Mouse (Mus musculus): ENCODE measurements at regions not wholly inside any gene's neighbourhood (a gene's known extent, or its start where the extent isn't known, plus 50 kb on each side); places are given as distances from the start of the nearest gene placed in this dataset.

DNA sequence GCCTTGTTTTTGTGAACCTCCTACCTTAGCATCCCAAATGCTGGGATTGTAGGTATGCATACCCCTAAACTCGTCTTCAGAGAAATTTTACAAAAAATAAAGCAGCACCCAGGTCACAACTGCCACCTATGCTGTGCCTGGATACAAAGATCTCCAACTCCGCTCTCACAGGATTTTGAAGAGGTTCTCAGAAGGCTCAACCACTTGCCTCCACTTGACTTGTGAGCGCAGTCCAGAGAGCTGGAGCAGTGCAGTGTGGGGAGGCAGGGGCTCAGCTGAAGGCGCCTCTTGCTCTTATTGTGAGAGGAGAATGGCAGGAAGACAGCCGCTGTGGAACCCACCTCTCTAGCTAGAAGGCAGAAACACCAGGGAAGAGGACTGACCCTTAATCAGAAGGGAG is 182.9 kb downstream of the Rap2a start:
- DNase-seq (ENCODE audit: low spot score), result no peak

GRCm38 (mm10) chr14:120669665-120670064 is 191.4 kb downstream of the Rap2a start:
- DNase-seq (ENCODE audit: low spot score), result no peak

- no peak for DNase-seq (ENCODE audit: low spot score)
Observed at GRCm38 (mm10) chr14:120675752-120676151, 197.5 kb downstream of the Rap2a start.

DNA sequence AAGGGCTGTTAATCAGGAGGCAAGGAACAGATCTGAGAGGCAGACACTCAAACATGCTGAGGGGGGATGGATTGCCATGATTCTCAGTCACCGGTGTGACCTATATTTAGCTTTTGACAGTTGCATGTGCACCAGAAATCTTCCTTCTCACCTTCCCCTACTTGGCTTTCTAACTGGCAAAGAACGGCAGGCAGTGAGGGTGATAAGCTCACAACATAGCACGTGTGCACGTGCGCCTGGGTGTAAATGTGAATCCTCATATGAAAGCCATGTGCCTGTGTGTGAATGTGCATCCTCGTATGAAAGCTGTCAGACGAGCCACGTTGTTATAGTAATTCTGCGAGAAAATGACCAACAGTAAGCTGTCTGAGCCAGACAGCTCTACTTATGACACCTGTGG is 200.3 kb downstream of the Rap2a start:
- DNase-seq (ENCODE audit: low spot score), result no peak

DNA sequence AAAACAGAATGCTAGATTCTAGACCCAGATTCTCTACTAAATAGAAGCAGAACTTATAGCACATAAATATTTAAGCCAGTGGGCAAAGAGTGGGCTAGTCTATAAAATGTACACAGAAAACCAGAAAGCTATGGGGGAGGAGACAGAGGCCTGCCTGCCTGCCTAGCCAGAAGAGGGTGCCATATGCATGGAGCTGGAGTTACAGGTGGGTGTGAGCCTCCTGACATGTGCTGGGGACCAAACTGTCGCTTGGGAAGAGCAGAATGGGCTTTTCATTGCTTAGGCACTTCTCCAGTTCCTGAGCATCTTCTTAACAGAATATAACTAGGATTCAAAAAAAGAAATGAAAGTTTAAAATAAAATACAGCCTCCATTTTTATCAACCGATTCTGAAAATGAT is 200.8 kb downstream of the Rap2a start:
- no peak for DNase-seq (ENCODE audit: low spot score)

- DNase-seq (ENCODE audit: low spot score), result no peak
Observed at GRCm38 (mm10) chr14:120680272-120680671, 202.0 kb downstream of the Rap2a start.

DNA sequence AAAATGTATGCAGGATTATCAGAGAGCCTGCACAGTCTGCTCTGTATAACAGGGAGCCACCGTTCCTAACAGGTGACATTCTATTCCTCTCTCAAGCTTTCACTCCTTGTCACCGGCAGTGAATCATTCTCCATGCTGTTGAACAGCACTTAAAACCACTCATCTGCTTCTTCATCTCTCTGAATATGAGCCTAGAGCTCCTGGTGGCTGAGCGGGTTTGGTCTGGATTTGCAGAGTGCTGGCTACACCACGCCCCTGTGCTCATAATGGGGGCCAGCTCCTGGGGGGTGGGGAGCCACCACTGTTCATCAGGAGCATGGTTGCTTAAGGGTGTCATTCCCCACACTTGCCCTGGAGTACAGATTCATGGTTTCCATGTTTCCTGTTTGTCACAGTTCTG is 207.0 kb downstream of the Rap2a start:
- no peak for DNase-seq (ENCODE audit: low spot score)

DNA sequence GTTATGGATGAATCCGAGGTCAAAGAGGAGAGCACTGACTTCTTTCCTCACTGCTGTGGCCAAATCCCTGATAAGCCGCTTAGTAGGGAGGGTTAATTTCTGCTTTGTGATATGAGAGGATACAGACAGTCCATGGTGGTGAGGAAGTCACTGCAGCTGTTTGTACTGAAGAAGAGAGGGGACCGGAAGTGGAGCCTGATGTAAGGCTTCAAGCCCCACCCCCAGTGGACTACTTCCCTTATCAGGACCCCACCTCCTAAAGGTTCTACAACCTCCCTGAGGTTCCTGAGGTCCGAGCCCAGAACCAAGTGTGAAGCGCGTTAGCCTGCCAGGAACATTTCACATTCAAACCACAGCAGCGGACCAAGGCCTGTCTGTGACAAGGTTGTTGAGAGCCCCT is 207.6 kb downstream of the Rap2a start:
- DNase-seq (ENCODE audit: low spot score), result no peak

GRCm38 (mm10) chr14:120686751-120687150 is 208.5 kb downstream of the Rap2a start:
- no peak for DNase-seq (ENCODE audit: low spot score)

- DNase-seq (ENCODE audit: low spot score), result no peak
Observed at GRCm38 (mm10) chr14:120699378-120699777, 211.6 kb upstream of the Ipo5 start.

DNA sequence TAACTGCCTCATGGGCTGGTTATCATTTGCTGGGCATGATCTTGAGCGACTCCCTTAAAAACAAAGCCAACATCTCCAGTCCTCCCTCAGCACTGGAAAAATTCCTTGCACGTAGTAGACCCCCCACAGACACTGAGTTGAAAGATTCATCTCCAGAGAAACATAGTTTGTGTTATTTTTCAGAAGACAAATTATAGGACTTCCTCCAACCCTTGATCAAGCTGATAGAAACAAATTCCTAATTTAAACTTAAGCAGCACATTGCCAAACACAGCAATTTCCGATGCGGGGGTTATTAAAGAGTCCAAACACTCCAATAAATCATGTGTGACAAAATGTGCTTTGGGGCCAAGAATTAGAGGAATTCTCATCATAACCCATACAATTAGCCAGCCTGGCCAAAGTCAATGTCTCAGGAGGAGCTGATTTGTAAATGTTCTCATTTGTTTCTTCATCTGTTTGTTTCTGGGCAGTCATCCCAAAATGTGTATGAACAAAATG is 205.7 kb upstream of the Ipo5 start:
- DNase-seq (ENCODE audit: low spot score), result no peak

- DNase-seq (ENCODE audit: low spot score), result no peak
Observed at GRCm38 (mm10) chr14:120710782-120711181, 200.2 kb upstream of the Ipo5 start.

GRCm38 (mm10) chr14:120720464-120721445 is 190.3 kb upstream of the Ipo5 start:
- DNase-seq (ENCODE audit: low spot score), result no peak

GRCm38 (mm10) chr14:120721593-120722461 is 189.2 kb upstream of the Ipo5 start:
- no peak for DNase-seq (ENCODE audit: low spot score)

DNA sequence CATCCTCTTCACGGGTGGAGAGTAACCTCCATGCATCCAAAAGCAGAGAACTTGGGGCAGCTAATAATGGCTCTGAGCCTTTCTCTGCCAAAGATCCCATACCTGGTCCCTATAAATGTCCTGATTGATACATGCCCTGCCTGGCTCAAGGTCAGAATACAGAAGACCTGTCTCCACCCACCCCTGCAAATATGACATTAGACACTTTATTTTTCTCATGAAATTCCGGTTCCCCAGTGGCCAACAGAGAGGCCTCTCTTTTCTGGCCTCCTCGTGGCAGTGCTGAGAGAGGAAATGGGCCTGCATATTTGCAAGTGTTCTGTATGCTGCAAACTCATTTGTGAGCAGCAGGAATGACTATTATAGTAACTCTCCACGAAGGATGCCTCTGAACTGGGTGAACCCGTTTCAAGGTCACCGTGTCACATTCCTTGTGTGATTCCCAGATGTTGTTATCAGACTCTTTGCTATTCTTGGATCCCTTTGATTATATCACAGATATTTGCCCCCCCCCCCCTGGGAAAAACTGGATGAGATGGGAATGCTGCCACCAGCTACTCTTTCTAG is 188.4 kb upstream of the Ipo5 start:
- no peak for DNase-seq (ENCODE audit: low spot score)

DNA sequence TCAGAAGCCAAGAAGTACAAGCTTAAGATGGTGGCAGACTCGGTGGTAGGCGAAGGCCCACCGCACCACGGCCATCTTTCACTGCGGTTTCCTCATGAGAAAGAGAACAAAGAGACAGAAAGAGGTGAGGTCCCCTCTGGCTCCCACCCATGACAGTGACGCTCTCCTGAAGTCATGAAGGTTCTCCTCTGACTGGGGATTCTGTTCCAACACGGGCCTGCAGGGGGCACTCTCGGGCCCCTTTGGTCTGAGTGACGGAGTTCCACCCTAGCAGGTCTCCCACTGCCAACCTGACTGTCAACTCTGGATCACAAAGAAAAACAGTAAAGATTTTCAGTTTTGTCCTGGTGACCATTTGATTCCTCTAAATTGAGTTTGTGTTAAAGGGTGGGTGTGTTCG is 182.9 kb upstream of the Ipo5 start:
- DNase-seq (ENCODE audit: low spot score), result no peak

DNA sequence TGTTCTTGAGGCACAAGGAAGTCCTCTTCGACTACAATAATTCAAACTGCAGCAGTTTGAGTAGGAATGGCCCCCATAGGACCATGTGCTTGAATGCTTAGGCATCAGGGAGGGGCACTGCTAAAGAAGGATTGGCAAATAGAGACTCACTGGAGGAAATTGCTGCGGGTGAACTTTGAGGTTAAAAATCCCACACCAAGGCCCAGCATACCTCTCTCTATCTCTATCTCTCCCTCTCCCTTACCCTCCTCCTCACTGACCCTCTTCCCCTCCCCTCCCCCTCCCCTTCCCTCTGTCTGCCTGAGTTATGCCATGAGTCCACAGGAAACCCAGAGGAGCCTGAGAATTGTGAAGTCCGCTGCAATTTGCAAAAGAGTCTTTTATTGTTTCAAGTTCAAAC is 180.8 kb upstream of the Ipo5 start:
- no peak for DNase-seq (ENCODE audit: low spot score)

GRCm38 (mm10) chr14:120731679-120732281 is 179.2 kb upstream of the Ipo5 start:
- DNase-seq (ENCODE audit: low spot score), result no peak

DNA sequence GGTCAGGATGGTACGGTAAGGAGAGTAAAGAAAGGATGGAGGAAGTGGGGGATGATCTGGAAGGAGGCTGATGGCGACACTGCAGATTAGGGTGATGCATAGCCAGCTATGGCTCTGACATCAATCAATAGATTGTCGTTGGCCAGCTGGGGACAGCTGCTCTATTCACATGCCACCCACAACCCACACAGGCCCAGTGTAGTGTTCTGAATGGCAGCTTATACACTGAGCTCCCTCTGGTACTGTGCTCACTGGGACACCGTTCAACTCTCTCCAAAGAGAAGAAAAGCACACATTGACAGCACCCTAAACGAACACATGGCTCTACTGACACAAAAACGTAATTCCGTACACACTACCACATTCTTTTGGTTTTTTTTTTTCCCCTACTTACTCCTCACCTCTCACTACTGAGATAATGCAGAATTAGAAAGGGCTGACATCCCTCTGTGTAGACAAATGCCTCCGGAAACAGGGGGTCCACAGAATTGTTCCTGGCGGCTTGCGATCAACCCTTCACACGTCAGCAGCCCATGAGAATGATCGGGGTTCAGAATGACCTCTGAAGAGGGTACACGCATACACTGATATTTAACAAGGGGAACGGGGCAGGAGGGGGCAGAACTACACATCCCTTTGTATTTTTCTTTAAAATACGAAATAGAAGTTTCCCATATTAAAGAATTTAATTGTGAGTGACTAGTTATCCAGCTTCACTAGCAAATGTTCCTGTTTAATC is 178.5 kb upstream of the Ipo5 start:
- no peak for DNase-seq (ENCODE audit: low spot score)

GRCm38 (mm10) chr14:120741492-120742054 is 169.5 kb upstream of the Ipo5 start:
- DNase-seq (ENCODE audit: low spot score), result no peak

GRCm38 (mm10) chr14:120754011-120754410 is 157.0 kb upstream of the Ipo5 start:
- no peak for DNase-seq (ENCODE audit: low spot score)
